Mouse (Mus musculus): Measurements from ENCODE around the gene Gm49320. TPM values are rescaled to one million over a fixed set of nuclear protein-coding genes. Genes with fewer than 3 reads are reported as not detected.
A peak's percentile ranks its signal among the peaks of the same experiment; 100 is the strongest.
"Not testable (repeated sequence)": the region's sequence is repeated elsewhere in the genome, so short reads cannot be mapped to it uniquely, and the experiment has no call there.

The Gm49320 gene
- polyA plus RNA-seq, 1 experiment from 2014 or later = 1.2 TPM

- Histone ChIP-seq H3K27me3 (ENCODE audit: control insufficient read depth, insufficient read depth, low read length) (no peaks in the 10 kb centered on the region), H3K4me2 (replicated peaks; ENCODE audit: low read depth, low read length) (peak overlapping the region; percentile 31), H3K4me1 (replicated peaks; ENCODE audit: control insufficient read depth, insufficient read depth, low read length) (peaks cover 13% of the 10 kb centered on the region), H3K9ac (ENCODE audit: low read depth, low read length) (peak overlapping the region; percentile 77), H3K27ac (ENCODE audit: low read depth, low read length) (no peak overlapping the region), H3K9me3 (ENCODE audit: control insufficient read depth, low read length) (no peaks in the 10 kb centered on the region), H3K36me3 (ENCODE audit: control insufficient read depth, insufficient read depth, low read length) (peaks cover 6% of the 10 kb centered on the region; the same call in 1 of the 2 replicates), H3K4me3 (ENCODE audit: low read depth, low read length) (peak overlapping the region; percentile 81)
- WGBS = 47% methylated on average over 8 of the region's 8 CpGs
- DNase-seq (ENCODE audit: low spot score) (no peak), ATAC-seq (ENCODE audit: low FRiP score) (peak; percentile 0; the same call in 1 of the 2 replicates)
These were observed 13.6 kb downstream of the Gm49320 start for GRCm38 (mm10) chr8:4252116-4252760.

GRCm38 (mm10) chr8:4252934-4253841 is 14.5 kb downstream of the Gm49320 start, which contains the start of gene Snapc2:
Gene Snapc2, plus strand, starts transcription at chr8:4253080.
- H3K36me3 ChIP-seq (ENCODE audit: control insufficient read depth, insufficient read depth, low read length) = peaks cover 6% of the 10 kb centered on the region; the same call in 1 of the 2 replicates

GRCm38 (mm10) chr8:4254001-4254400 is 15.3 kb downstream of the Gm49320 start:
- DNase-seq (ENCODE audit: low spot score) = peak; percentile 25
- peaks cover 18% of the 10 kb centered on the region for H3K4me1 ChIP-seq (replicated peaks; ENCODE audit: control insufficient read depth, insufficient read depth, low read length)
- H3K9me3 ChIP-seq (ENCODE audit: control insufficient read depth, low read length) = no peaks in the 10 kb centered on the region
- no peaks in the 10 kb centered on the region for H3K27me3 ChIP-seq (ENCODE audit: control insufficient read depth, insufficient read depth, low read length)
- peak overlapping the region; percentile 81 for H3K4me3 ChIP-seq (ENCODE audit: low read depth, low read length)
- H3K36me3 ChIP-seq (ENCODE audit: control insufficient read depth, insufficient read depth, low read length) = peaks cover 6% of the 10 kb centered on the region; the same call in 1 of the 2 replicates
- peak overlapping the region; percentile 78 for H3K4me2 ChIP-seq (replicated peaks; ENCODE audit: low read depth, low read length)
- no peak for ATAC-seq (ENCODE audit: low FRiP score)
- WGBS = 67% methylated on average over 6 of the region's 6 CpGs
- peak overlapping the region; percentile 77; the same call in 1 of the 2 replicates for H3K9ac ChIP-seq (ENCODE audit: low read depth, low read length)
- no peak overlapping the region for H3K27ac ChIP-seq (ENCODE audit: low read depth, low read length)

More at GRCm38 (mm10) chr8:4252934-4253841, 14.5 kb downstream of the Gm49320 start, which contains the start of gene Snapc2:
- Histone ChIP-seq H3K4me1 (replicated peaks; ENCODE audit: control insufficient read depth, insufficient read depth, low read length) (peaks cover 18% of the 10 kb centered on the region), H3K4me2 (replicated peaks; ENCODE audit: low read depth, low read length) (peak within 1 kb of the TSS; percentile 78), H3K9me3 (ENCODE audit: control insufficient read depth, low read length) (no peaks in the 10 kb centered on the region), H3K9ac (ENCODE audit: low read depth, low read length) (peak within 1 kb of the TSS; percentile 77), H3K27me3 (ENCODE audit: control insufficient read depth, insufficient read depth, low read length) (no peaks in the 10 kb centered on the region), H3K27ac (ENCODE audit: low read depth, low read length) (peak within 1 kb of the TSS; percentile 83), H3K4me3 (ENCODE audit: low read depth, low read length) (peak within 1 kb of the TSS; percentile 81)
- under 1% methylated on average over 65 of the region's 69 CpGs for WGBS
- ATAC-seq (ENCODE audit: low FRiP score) (peak; percentile 91), DNase-seq (ENCODE audit: low spot score) (peak; percentile 98)

GRCm38 (mm10) chr8:4255471-4255870 is 16.8 kb downstream of the Gm49320 start:
- WGBS = 88% methylated on average over 7 of the region's 7 CpGs
- not testable (repeated sequence) for H3K27ac ChIP-seq (ENCODE audit: low read depth, low read length); ATAC-seq (ENCODE audit: low FRiP score); H3K4me2 ChIP-seq (replicated peaks; ENCODE audit: low read depth, low read length); H3K36me3 ChIP-seq (ENCODE audit: control insufficient read depth, insufficient read depth, low read length); H3K9me3 ChIP-seq (ENCODE audit: control insufficient read depth, low read length); DNase-seq (ENCODE audit: low spot score); H3K9ac ChIP-seq (ENCODE audit: low read depth, low read length); H3K4me3 ChIP-seq (ENCODE audit: low read depth, low read length); H3K27me3 ChIP-seq (ENCODE audit: control insufficient read depth, insufficient read depth, low read length)
- peaks cover 16% of the 10 kb centered on the region for H3K4me1 ChIP-seq (replicated peaks; ENCODE audit: control insufficient read depth, insufficient read depth, low read length)

- H3K4me3 ChIP-seq (ENCODE audit: low read depth, low read length) = no peak overlapping the region
- peaks cover 8% of the 10 kb centered on the region; the same call in 1 of the 2 replicates for H3K36me3 ChIP-seq (ENCODE audit: control insufficient read depth, insufficient read depth, low read length)
- DNase-seq (ENCODE audit: low spot score) (no peak), ATAC-seq (ENCODE audit: low FRiP score) (no peak)
- H3K9ac ChIP-seq (ENCODE audit: low read depth, low read length) = no peak overlapping the region
- H3K9me3 ChIP-seq (ENCODE audit: control insufficient read depth, low read length) = no peaks in the 10 kb centered on the region
- H3K4me1 ChIP-seq (replicated peaks; ENCODE audit: control insufficient read depth, insufficient read depth, low read length) = peaks cover 16% of the 10 kb centered on the region
- no peaks in the 10 kb centered on the region for H3K27me3 ChIP-seq (ENCODE audit: control insufficient read depth, insufficient read depth, low read length)
- 76% methylated on average over 4 of the region's 4 CpGs for WGBS
- H3K4me2 ChIP-seq (replicated peaks; ENCODE audit: low read depth, low read length) = peak overlapping the region; percentile 80
- H3K27ac ChIP-seq (ENCODE audit: low read depth, low read length) = no peak overlapping the region
These were observed 18.2 kb downstream of the Gm49320 start for GRCm38 (mm10) chr8:4256911-4257310.

- no peak overlapping the region for H3K27ac ChIP-seq (ENCODE audit: low read depth, low read length)
- no peak for ATAC-seq (ENCODE audit: low FRiP score)
- H3K36me3 ChIP-seq (ENCODE audit: control insufficient read depth, insufficient read depth, low read length) = peaks cover 8% of the 10 kb centered on the region; the same call in 1 of the 2 replicates
These were observed 18.7 kb downstream of the Gm49320 start for GRCm38 (mm10) chr8:4257350-4257749.

GRCm38 (mm10) chr8:4258233-4258632 is 19.6 kb downstream of the Gm49320 start:
- DNase-seq (ENCODE audit: low spot score) (peak; percentile 92), ATAC-seq (ENCODE audit: low FRiP score) (peak; percentile 72)
- H3K27ac ChIP-seq (ENCODE audit: low read depth, low read length) = peak overlapping the region; percentile 96
- peak overlapping the region; percentile 80 for H3K4me2 ChIP-seq (replicated peaks; ENCODE audit: low read depth, low read length)
- peak overlapping the region; percentile 95 for H3K9ac ChIP-seq (ENCODE audit: low read depth, low read length)
- H3K4me3 ChIP-seq (ENCODE audit: low read depth, low read length) = peak overlapping the region; percentile 93
- peaks cover 8% of the 10 kb centered on the region; the same call in 1 of the 2 replicates for H3K36me3 ChIP-seq (ENCODE audit: control insufficient read depth, insufficient read depth, low read length)
- H3K9me3 ChIP-seq (ENCODE audit: control insufficient read depth, low read length) = no peaks in the 10 kb centered on the region
- H3K4me1 ChIP-seq (replicated peaks; ENCODE audit: control insufficient read depth, insufficient read depth, low read length) = peaks cover 16% of the 10 kb centered on the region
- WGBS = 2% methylated on average over 34 of the region's 35 CpGs
- no peaks in the 10 kb centered on the region for H3K27me3 ChIP-seq (ENCODE audit: control insufficient read depth, insufficient read depth, low read length)

More at GRCm38 (mm10) chr8:4257350-4257749, 18.7 kb downstream of the Gm49320 start:
- Histone ChIP-seq H3K4me2 (replicated peaks; ENCODE audit: low read depth, low read length) (peak overlapping the region; percentile 80; the same call in 1 of the 2 replicates), H3K9me3 (ENCODE audit: control insufficient read depth, low read length) (no peaks in the 10 kb centered on the region), H3K9ac (ENCODE audit: low read depth, low read length) (peak overlapping the region; percentile 11; the same call in 1 of the 2 replicates), H3K4me3 (ENCODE audit: low read depth, low read length) (no peak overlapping the region), H3K27me3 (ENCODE audit: control insufficient read depth, insufficient read depth, low read length) (no peaks in the 10 kb centered on the region), H3K4me1 (replicated peaks; ENCODE audit: control insufficient read depth, insufficient read depth, low read length) (peaks cover 16% of the 10 kb centered on the region)
- no peak for DNase-seq (ENCODE audit: low spot score)
- 87% methylated on average over 4 of the region's 4 CpGs for WGBS

- ATAC-seq (ENCODE audit: low FRiP score) = peak; percentile 86
- peaks cover 8% of the 10 kb centered on the region; the same call in 1 of the 2 replicates for H3K36me3 ChIP-seq (ENCODE audit: control insufficient read depth, insufficient read depth, low read length)
- H3K4me2 ChIP-seq (replicated peaks; ENCODE audit: low read depth, low read length) = peak overlapping the region; percentile 80
- peak overlapping the region; percentile 96 for H3K27ac ChIP-seq (ENCODE audit: low read depth, low read length)
- under 1% methylated on average over 27 of the region's 32 CpGs for WGBS
- H3K9ac ChIP-seq (ENCODE audit: low read depth, low read length) = peak overlapping the region; percentile 95
- no peak for DNase-seq (ENCODE audit: low spot score)
- H3K27me3 ChIP-seq (ENCODE audit: control insufficient read depth, insufficient read depth, low read length) = no peaks in the 10 kb centered on the region
- no peaks in the 10 kb centered on the region for H3K9me3 ChIP-seq (ENCODE audit: control insufficient read depth, low read length)
- H3K4me1 ChIP-seq (replicated peaks; ENCODE audit: control insufficient read depth, insufficient read depth, low read length) = peaks cover 13% of the 10 kb centered on the region
- H3K4me3 ChIP-seq (ENCODE audit: low read depth, low read length) = peak overlapping the region; percentile 93
These were observed 20.0 kb downstream of the Gm49320 start for GRCm38 (mm10) chr8:4258678-4259077.

Measured in hindbrain, embryonic 11.5 days (tissue).